Mouse (Mus musculus): ENCODE measurements around the gene Cacna2d3.
A peak's percentile ranks its signal among the peaks of the same experiment; 100 is the strongest.

The Cacna2d3 gene

DNA sequence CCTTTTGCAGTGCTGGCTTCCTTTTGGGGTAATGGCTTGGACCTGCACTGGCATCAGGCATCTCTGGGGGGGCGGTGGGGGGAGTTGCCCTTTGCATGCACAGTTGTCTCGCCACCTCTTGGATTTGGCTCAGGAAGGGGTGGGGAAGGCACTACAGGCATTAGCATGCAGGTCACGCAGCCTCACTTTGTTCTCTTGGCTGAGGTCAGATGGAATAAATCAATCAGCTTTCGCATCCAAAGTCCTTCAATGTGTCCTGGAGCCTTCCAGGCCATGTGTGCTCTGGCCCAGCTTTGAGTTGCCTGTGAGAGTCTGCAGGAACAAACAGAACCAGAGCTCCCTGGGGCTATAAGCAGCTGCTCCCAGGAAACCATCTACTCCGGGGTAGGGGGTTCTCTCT, 705.8 kb downstream of the Cacna2d3 start:
- peak; percentile 57 to 60 for DNase-seq (ENCODE audit: low spot score in 2 of 2)

DNA sequence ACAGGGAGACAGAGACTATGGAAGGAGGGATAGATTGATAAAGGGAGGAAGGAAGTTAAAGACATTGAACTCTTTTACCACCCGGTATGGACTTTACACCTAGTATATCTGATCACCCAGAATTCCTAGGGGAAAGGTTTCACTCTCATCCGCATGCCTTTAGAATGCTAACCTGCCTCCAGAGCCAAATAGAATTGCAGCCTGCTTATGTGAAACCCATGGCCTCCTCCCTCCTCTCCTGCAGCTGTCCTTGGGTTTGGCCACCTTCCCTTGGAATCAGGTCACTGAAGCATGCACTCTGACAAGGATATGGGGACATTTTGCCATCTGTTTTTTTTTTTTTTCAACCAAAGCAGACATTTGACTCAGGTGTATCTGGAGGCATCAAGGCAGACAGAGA, 707.0 kb downstream of the Cacna2d3 start:
- no peak for DNase-seq (ENCODE audit: low spot score in 2 of 2)

DNA sequence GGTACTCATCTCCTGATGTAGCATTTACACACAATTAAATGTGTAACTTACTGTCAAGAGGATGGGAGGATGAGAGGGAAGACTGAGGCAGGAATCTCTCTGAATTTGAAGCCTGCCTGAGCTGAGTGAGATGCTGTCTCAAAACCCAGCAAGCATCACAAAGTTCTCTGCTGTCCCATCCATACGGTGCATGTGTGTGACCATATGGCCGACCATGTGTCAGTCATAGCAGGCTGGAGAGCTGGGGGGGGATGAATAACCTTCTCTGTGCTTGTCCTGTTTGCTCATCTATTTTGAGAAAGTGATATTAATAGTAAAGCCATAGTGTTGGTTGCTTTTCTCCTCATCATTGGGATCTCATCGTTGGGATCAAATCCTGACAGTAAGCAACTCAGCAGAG, 708.5 kb downstream of the Cacna2d3 start:
- DNase-seq (ENCODE audit: low spot score in 2 of 2), result peak in 1 of 2 experiments; percentile 39

DNA sequence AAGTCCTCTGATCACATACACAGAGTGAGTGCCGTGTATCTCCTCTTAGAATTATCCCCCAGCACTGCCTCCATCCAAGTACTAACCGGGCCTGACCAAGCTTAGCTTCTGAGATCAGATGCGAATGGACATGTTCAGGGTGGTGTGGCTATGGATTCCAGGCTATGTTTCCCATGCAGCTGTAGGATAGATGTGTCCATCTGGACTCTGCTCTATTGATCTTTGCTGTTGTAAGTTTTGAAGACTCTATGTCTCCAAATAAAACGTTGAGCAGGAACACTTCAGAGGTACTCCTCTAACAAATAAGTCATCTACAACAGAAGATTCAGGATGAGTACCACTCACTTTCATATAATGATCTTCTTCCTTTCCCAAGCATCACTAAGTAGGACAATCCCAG, 712.0 kb downstream of the Cacna2d3 start:
- no peak for DNase-seq (ENCODE audit: low spot score in 2 of 2)

DNA sequence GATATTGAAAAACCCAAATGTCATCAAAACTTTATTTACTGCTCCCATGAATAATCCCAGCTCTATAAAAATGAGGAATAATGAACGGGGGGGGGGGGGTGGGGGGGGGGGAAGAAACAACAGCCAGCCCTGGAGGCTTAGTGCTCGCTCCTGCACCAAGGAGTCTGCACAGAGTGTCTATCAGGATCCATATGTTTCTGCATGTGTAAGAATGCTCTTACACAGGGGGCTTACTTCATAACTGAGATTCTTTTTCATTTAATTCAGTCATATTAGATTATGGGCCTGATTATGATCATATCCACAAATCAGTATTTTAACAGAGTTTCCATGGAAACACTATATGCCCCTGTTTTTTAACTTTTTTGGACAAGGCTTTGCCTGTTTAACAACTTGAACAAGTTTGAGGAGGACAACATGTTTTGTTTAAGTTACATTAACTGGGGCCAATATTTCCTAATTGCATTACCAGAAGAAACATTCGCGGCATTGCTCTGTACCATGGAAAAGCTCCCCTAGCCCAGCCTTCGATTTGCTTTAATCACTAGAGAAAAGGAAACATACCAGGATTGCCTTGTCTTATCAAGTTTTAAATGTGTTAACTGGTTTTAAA, 716.3 kb downstream of the Cacna2d3 start:
- no peak for DNase-seq (ENCODE audit: low spot score in 2 of 2)

DNA sequence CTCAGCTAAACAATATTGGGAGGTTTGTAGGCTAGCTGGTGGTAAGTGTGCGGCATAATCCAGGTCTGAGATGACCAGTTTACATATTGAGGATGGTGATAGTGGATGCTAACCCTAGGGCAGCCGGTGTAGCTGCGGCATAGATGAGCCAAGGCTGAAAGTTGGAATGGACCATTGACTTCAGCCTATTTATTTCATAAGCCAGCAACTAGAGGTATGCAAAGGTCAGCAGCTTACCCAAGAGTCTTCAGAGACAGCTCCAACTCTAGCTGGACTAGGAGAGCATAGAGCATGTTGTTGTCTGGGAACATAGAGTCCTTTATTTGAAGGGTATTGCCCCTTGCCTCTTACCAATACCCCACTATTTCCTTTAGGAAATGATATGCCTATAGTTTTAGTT, 725.1 kb downstream of the Cacna2d3 start:
- DNase-seq (ENCODE audit: low spot score in 2 of 2), result no peak

DNA sequence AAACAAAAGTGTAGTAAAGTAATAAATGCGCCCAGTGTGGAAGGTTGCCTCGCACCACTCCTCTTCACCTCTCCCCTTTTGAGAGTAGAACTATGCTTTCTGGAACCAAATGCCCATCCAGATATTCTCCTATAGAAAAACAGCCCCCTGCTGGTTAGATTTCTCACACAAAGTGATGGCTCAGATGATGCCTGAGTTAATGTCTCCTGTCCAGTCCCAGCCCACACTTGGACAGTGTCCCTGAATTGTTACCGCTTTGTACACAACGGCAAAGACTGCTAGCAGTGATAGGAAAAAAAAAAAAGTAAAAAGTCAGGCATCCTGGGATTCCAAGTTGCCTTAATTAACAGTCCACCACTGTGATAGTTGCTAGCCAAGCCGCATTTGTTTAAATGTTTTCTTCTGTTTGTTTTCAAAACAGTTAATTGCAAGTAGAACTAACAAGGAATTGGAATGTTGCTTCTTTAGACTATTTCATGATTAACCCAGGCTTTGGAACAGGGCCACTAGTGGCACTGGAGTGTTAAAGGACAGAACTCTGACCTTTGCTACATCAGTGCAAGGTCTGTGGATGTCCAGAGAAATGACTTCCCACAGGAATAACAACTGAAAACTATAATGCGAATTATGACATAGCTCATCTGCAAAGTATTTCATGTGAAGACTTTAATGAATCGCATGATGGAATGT, 733.3 kb downstream of the Cacna2d3 start:
- DNase-seq (ENCODE audit: low spot score in 2 of 2), result no peak

DNA sequence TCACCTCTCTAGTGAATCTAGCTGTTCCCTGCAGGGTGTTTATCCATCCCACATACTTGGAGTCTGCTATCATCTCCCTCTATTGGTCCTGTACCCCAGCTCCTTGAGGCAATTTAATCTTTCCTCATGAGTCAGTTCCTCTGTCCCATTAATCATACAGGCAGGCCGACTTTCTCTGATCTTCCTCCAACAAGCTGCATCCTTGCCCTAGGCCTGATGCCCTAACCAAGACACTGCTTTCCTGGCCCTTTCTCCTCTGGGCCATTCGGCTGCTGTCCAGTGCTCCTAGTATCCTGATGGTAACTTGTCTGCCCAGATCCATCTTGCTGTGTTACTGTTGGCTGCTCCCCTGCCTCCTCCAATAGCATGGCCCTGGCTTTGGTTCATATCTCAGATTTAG, 737.4 kb downstream of the Cacna2d3 start:
- no peak for DNase-seq (ENCODE audit: low spot score in 2 of 2)

DNA sequence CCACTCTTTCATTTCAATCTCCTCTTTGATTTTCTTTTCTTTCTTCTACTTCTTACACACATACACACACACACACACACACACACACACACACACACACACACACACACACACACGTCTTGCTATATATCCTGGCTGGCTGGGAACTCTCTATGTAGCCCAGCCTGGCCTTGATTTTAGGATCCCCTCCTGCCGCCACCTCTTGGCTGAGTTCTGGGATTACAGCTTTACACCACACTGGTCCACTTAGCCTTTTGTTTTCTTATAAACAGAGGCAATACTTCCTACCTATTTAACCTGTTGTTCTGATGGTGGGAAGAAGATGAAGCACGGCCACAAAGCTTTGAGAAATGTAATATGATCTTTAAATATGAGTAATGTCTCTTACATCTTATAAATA, 741.2 kb downstream of the Cacna2d3 start:
- no peak for DNase-seq (ENCODE audit: low spot score in 2 of 2)

DNA sequence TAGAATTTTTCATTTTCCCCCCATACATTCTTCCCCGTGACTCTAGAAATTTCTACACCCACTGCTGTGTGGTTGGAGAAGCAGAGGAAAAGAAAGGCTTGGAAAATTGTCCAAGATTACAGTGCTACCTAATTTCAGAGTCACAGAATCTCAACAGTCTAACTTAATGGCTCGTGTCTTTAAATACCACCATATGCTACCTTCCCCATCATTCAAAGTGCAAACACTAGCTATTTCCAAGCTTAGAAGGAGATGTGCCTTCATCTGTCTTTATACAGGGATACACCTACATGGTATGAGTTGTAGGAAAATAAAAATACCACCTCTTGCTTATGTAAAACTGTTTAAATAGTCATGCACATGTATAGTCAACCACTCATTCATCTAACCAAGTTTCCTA, 742.4 kb downstream of the Cacna2d3 start:
- DNase-seq (ENCODE audit: low spot score in 2 of 2), result no peak

DNA sequence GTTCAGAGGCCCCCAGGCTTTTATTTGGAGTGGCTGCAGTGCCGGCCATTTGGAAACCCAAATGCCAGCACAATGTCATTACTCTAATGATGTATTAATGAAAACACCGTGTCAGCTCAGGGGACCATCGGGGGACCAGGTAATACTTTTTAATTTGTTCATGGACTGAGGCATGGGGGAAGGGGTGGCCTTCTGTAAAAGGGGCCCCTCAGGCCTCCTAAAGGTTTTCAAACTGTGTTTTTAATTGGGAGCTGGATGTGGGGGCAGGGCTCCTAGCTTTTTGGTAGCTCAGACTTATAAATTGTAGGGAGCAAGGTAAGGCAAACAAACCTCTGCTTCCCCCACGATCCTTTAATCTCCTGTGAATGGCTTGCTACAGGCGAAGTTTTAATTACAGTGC, 749.0 kb downstream of the Cacna2d3 start:
- no peak for DNase-seq (ENCODE audit: low spot score in 2 of 2)

DNA sequence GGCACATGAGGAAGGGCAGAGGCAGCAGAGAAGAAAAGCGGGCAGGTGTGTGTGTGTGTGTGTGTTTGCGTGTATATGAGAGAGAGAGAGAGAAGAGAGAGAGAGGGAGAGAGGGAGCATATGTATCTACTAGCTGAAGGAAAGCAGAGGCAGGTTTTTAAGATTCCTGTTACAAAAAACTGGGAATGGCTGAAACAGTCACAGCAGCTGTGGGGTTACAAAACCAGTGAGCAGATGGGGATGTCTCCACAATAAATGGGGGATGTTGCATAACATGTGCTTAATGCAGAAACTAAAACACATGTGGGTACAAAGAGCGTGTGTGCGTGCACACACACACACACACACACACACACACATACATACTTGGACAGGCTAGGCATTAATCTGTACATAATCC, 752.4 kb downstream of the Cacna2d3 start:
- peak in 1 of 2 experiments; percentile 37 for DNase-seq (ENCODE audit: low spot score in 2 of 2)

DNA sequence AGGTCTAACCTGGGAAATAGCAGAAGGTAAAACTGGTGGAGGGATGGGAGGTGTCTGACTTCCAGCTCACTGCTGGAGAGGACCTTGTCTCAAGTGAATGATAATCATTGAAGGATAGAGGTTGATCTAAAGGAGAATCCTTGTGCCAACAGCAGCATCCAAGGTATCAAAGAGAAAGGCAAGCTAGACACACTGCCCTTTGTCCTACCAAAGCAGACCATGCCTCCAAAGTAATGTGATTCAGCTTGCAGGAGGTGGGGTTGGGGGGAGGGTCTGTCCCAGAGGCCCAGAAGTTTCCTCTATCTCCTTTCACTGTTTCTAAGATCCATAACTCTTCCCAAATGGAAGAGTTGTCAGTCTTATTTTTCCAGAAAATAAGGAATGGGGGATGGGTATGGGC, 754.8 kb downstream of the Cacna2d3 start:
- no peak for DNase-seq (ENCODE audit: low spot score in 2 of 2)

DNA sequence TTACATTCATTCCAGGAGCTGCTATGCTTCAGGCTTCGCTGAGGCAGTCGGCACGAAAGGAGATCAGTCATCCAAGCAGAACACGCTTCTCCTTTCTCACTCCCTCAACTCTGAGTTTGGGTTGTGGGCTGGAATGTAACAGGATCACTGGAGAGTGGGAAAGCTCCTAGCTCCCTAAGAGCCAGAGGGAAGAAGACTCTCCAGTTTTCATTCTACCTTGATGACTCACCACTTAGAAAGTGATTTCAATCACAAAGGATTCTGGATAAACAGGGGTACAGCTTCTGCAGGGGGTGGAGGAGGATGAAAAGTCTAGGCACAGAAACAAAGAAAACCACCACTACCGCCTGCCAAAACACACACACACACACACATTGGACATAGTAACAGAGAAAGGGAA, 760.3 kb downstream of the Cacna2d3 start:
- no peak for DNase-seq (ENCODE audit: low spot score in 2 of 2)

DNA sequence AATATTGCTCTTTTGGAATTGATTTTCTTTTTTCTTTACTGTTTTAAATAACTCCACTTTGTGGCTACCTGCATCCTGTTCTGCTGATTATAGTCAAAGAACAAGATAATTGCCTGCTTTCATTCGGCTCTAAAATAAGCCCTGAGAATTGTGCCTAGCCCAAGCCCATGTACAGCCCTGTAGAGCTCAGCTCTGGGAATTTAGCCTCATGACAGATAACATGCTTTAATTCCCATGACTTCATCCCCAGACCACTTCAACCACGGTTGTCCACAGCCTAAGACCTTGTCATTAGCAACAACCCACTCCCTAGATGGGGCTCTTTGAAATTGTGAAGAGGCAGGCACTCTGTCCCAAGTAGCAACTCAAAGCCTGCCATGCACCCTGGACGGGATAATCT, 762.6 kb downstream of the Cacna2d3 start:
- DNase-seq (ENCODE audit: low spot score in 2 of 2), result no peak

DNA sequence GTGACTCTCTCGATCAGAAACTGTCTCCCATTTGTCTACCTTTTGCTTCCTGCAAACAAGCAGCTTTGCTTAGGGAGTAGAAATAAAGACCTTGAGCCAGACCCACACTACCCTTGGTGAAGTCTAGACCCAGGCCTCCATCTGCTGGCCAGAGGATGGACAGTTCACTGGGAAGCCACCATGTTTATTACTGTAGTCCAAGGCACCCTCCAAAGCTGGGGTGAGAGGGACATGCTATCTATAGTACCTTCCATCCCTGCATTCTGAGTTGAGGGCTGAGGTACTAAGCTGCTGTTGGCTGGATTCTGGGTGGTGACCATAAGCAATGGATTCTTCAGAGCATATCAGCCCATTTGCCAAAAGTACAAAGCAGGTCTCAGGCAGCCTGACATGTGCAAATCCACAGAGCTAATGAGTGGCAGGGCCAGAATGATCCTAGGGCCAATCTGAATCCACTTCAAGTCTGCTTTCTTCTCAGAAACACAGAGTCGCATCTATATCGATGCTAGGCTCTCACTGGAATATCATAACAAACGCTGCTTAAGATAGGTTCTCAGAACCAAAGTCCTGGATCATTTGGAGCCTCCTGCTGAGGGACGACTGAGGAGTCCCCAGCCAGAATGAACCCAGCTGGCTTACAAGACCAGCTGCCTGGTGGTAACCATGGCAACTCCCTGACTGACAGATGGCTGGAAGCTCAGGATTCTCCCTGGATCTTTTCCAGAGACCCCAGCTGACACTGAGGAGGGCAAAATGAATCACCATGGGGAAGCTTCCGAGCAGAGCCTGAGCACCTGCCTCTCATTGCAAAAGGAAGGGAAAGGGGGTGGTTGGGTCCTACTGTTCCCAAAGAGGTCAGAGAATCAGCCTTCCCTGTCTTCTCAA, 763.3 kb downstream of the Cacna2d3 start:
- DNase-seq (ENCODE audit: low spot score in 2 of 2), result peak; percentile 78 to 86

DNA sequence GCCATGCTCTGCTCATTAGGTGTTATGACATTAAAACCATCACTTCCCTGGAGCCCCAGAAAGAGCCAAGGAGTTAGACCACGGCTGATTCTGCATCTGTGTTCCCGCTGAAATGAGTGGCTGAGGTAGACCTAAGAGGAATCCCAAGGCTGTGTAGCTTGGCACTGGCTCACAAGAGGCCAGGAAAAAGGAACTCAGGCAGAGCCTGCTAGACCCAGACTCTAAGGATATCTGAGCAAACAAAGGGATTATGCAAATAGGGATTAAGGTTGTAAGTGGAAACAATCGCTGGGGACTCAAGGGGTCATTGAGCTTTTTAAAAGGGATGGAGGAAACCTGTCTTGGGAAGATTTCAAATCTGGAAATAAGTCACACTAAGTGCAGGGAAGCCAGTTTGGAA, 766.5 kb downstream of the Cacna2d3 start:
- DNase-seq (ENCODE audit: low spot score in 2 of 2), result no peak

DNA sequence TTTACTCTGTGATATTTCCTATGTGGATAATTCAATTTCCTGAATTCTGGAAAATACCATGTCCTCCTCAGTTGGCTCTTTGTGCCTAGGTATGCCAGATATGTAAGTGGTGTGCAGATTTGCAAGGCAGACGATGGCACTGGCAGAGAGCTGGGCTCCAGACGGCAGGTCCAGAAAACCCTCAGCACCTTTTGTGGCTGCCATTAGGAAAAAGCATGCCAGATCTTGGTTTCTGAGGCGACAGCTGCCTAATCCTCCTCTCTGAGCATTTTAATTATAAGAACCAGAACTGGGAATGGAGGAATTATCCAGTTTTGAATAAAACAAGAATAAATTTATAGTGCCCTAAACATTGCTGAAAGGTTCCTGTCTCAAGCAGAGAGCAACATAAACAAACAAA, 767.1 kb downstream of the Cacna2d3 start:
- no peak for DNase-seq (ENCODE audit: low spot score in 2 of 2)

DNA sequence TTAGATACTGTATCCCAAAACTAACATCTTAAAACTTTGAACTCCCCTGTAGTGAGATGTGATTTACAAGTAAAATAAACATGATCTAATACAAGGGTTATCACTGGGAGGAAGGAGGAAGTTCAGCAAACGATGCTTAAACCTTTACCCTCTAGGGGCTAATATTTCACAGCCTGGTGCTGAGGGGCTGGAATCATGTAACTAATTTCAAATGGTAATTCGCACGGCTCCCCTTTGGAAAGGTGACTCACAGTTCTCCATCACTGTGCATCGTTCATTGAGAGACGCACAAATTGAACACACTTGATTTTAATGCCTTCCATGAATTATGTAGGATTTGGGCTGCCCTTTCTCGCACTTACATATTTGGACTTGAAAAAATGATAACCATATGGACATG, 767.6 kb downstream of the Cacna2d3 start:
- DNase-seq (ENCODE audit: low spot score in 2 of 2), result no peak

DNA sequence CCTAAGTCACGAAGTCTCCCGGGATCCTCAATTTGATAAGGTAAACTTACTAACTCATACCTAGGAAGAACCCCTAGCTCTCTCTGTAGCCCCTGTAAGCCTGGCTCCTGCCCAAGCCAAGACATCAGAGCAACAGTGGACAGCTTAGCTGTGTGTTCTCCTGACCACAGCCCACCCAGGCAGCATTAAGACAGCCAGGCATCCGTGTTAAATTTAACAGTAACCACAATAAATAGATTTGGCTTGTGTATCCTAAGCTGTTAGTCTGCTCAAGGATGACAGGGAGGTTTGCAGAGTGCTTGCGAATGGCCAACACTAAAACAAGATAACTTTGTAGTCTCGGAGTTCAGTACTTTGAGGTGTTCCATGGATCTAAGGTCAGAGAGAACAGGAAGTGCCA, 768.3 kb downstream of the Cacna2d3 start:
- no peak for DNase-seq (ENCODE audit: low spot score in 2 of 2)

DNA sequence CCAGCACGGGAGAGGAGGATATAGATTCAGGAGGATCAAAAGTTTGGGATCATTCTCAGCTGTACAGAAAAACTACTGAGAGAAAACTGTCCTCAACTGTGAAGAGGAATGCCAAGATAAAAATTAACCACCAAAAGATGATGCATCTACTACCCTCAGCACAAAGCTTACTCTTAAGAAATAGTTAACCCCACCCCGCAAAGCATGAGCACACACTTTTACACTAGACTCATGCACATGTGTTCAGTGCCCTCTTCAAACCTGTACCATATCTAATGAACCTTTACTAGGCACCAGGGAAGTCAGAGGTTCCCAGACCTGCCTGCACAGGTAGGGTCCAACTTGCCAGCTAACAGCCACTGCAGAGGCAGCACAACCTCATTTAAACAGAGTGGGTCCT, 771.2 kb downstream of the Cacna2d3 start:
- DNase-seq (ENCODE audit: low spot score in 2 of 2), result no peak

DNA sequence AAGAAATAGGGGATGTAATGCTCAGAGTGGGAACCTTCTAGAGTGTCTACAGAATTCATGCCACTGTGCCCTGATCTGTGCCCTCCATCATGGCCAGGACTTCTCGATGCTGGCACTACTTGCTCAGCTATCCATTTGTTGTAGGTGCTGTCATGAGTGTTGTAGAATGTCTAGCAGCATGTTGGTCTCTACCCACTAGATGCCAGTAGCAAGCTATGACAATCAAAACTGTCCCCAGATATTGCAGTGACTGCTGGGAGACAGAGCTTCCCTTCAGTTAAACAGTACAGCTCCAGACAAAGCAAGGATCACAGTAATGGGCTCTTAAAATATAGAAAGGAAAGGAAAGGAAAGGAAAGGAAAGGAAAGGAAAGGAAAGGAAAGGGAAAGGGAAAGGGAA, 771.9 kb downstream of the Cacna2d3 start:
- no peak for DNase-seq (ENCODE audit: low spot score in 2 of 2)
